Mouse (Mus musculus) spleen, adult 2 months (tissue): ENCODE measurements at regions not wholly inside any gene's neighbourhood (a gene's known extent, or its start where the extent isn't known, plus 50 kb on each side); places are given as distances from the start of the nearest gene placed in this dataset.

Source experiments
- CTCF ChIP-seq: fragments of 200-500 bp; IDR thresholded peaks from 2 replicates; pipeline ENCODE4 v1.5.1; 2011; ENCODE audit warnings: mild to moderate bottlenecking, inconsistent platforms; ENCODE audit not compliant: insufficient read depth, insufficient read length, insufficient replicate concordance; ENCODE audit errors: extremely low read depth
- POLR2A ChIP-seq: fragments of 200-500 bp; IDR thresholded peaks from 2 replicates; pipeline ENCODE4 v1.6.1; 2011; ENCODE audit warnings: low read depth, low read length, inconsistent platforms

DNA sequence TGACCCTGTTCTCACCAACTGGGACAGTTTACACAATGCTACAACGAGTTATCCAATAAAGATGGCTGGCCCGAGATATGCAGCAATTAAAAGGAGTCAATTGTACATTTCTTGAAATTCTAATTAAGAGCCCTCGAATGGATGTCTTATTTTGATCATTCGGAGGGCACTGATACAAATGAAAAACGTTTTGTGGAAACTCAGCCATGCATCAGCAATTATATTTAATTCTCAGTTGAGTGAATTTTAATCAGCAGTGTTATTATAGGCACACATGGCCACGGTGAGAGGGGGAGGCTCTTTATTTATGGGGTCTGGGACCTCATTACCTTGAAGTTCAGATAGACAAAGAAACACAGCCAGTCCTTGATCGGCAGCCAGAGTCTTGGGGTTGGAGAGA lies 471.3 kb upstream of the Kcnab2 start:
- TF ChIP-seq CTCF (no peak), POLR2A (no peak)
